Mouse (Mus musculus) liver, postnatal 0 days (tissue): Measurements from ENCODE around the gene Txndc15. TPM values are rescaled to one million over a fixed set of nuclear protein-coding genes. Genes with fewer than 3 reads are reported as not detected.
A peak's percentile ranks its signal among the peaks of the same experiment; 100 is the strongest.

Experiments used
- ATAC-seq: fragments of 200-750 bp; cut with Nextera tagmentation; 2 replicates; pipeline ENCODE4 v1.8.0; 2017; ENCODE audit warnings: mild to moderate bottlenecking, moderate library complexity
- DNase-seq: peaks from one replicate; pipeline ENCODE4 v3.0.0-alpha.2; 2016
- H3K27ac ChIP-seq: fragments of 300-500 bp; sonication (generic); 2 replicates; pipeline ENCODE4 v1.5.1; 2014; ENCODE audit warnings: antibody characterized with exemption, moderate library complexity, mild to moderate bottlenecking, low read depth
- H3K27me3 ChIP-seq: fragments of 300-500 bp; sonication (generic); 2 replicates; pipeline ENCODE4 v1.6.1; 2014; ENCODE audit warnings: low read length, control low read depth, mixed read lengths; ENCODE audit not compliant: insufficient read depth
- H3K36me3 ChIP-seq: fragments of 300-500 bp; sonication (generic); replicated peaks from 2 replicates; pipeline ENCODE4 v1.6.1; 2014; ENCODE audit warnings: mild to moderate bottlenecking, control low read depth, low read length, moderate library complexity, mixed read lengths; ENCODE audit not compliant: insufficient read depth
- H3K4me1 ChIP-seq: fragments of 300-500 bp; sonication (generic); 2 replicates; pipeline ENCODE4 v1.6.1; 2014; ENCODE audit warnings: antibody characterized with exemption, mild to moderate bottlenecking, control low read depth; ENCODE audit not compliant: insufficient read depth
- H3K4me2 ChIP-seq: fragments of 300-500 bp; sonication (generic); 2 replicates; pipeline ENCODE4 v1.6.1; 2014; ENCODE audit warnings: low read depth, mild to moderate bottlenecking, low read length, moderate library complexity, mixed read lengths
- H3K4me3 ChIP-seq: fragments of 300-500 bp; sonication (generic); 2 replicates; pipeline ENCODE4 v1.5.1; 2014; ENCODE audit warnings: low read depth, low read length
- H3K9ac ChIP-seq: fragments of 300-500 bp; sonication (generic); replicated peaks from 2 replicates; pipeline ENCODE4 v1.6.1; 2014; ENCODE audit warnings: mild to moderate bottlenecking, moderate library complexity
- H3K9me3 ChIP-seq: fragments of 300-500 bp; sonication (generic); 2 replicates; pipeline ENCODE4 v1.6.1; 2016; ENCODE audit warnings: mild to moderate bottlenecking, control low read depth, low read length, mixed read lengths
- CTCF ChIP-seq: sonication (generic); IDR thresholded peaks from 2 replicates; pipeline ENCODE4 v1.5.1; 2016; ENCODE audit warnings: antibody characterized with exemption, low read depth
- EP300 ChIP-seq: IDR thresholded peaks from 2 replicates; pipeline ENCODE4 v1.6.1; 2016; ENCODE audit warnings: antibody characterized with exemption, low read depth, mild to moderate bottlenecking
- WGBS: fragments of 180-500 bp; shearing (Covaris S2); extraction: QIAGEN DNeasy Blood & Tissue Kit; methylation state at CpG from one replicate; pipeline ENCODE4 v1.1.7; 2014; ENCODE audit not compliant: insufficient replicate concordance; 5-methylcytosine and 5-hydroxymethylcytosine counted together
- polyA plus RNA-seq: library from polyadenylated mRNA; unstranded; fragments of >200 nt; fragmentation: Nextera tagmentation; extraction: Ambion mirVana; gene quantifications from 2 replicates; pipeline ENCODE4 v1.2.1, GENCODE M21; 2015

Gene Txndc15
- polyA plus RNA-seq, 1 experiment from 2014 or later, result 44.9 TPM

GRCm38 (mm10) chr13:55726598-55727119 lies 12.2 kb downstream of the Txndc15 start:
- DNase-seq, result no peak

GRCm38 (mm10) chr13:55727120-55727838 lies 12.8 kb downstream of the Txndc15 start, which contains the start of gene Pcbd2:
Gene Pcbd2, plus strand, starts transcription at chr13:55727368.
- peak within 1 kb of the TSS; percentile 82 for H3K9ac ChIP-seq
- no peaks in the 10 kb centered on the region for H3K27me3 ChIP-seq
- H3K9me3 ChIP-seq, result no peaks in the 10 kb centered on the region

More at GRCm38 (mm10) chr13:55726598-55727119, 12.2 kb downstream of the Txndc15 start:
- no peak; the same call in 1 of the 2 replicates for ATAC-seq
- Histone ChIP-seq H3K9ac (peak overlapping the region; percentile 82), H3K36me3 (peaks cover 17% of the 10 kb centered on the region), H3K9me3 (no peaks in the 10 kb centered on the region), H3K4me2 (peak overlapping the region; percentile 77), H3K27me3 (no peaks in the 10 kb centered on the region), H3K4me3 (peak overlapping the region; percentile 62), H3K27ac (peak overlapping the region; percentile 95), H3K4me1 (no peaks in the 10 kb centered on the region)
- TF ChIP-seq CTCF (peak; percentile 22), EP300 (no peak)
- WGBS, result 3% methylated on average over 4 of the region's 4 CpGs

GRCm38 (mm10) chr13:55727839-55728238 lies 13.4 kb downstream of the Txndc15 start:
- WGBS, result 1% methylated on average over 19 of the region's 19 CpGs
- peaks cover 15% of the 10 kb centered on the region; the same call in 1 of the 2 replicates for H3K36me3 ChIP-seq
- no peaks in the 10 kb centered on the region for H3K27me3 ChIP-seq
- H3K27ac ChIP-seq, result peak overlapping the region; percentile 95
- peak overlapping the region; percentile 62 for H3K4me3 ChIP-seq
- H3K4me1 ChIP-seq, result no peaks in the 10 kb centered on the region
- H3K4me2 ChIP-seq, result peak overlapping the region; percentile 77
- peak; percentile 69 for DNase-seq
- TF ChIP-seq EP300, result no peak
- TF ChIP-seq CTCF, result peak; percentile 76
- H3K9me3 ChIP-seq, result no peaks in the 10 kb centered on the region
- peak; percentile 74 for ATAC-seq
- H3K9ac ChIP-seq, result peak overlapping the region; percentile 82

More at GRCm38 (mm10) chr13:55727120-55727838, 12.8 kb downstream of the Txndc15 start, which contains the start of gene Pcbd2:
- peaks cover 15% of the 10 kb centered on the region; the same call in 1 of the 2 replicates for H3K36me3 ChIP-seq
- H3K4me3 ChIP-seq, result peak within 1 kb of the TSS; percentile 62
- peak within 1 kb of the TSS; percentile 77 for H3K4me2 ChIP-seq
- H3K4me1 ChIP-seq, result no peaks in the 10 kb centered on the region
- TF ChIP-seq CTCF (no peak), EP300 (no peak)
- peak; percentile 92 for ATAC-seq
- 1% methylated on average over 54 of the region's 73 CpGs for WGBS
- peak within 1 kb of the TSS; percentile 95 for H3K27ac ChIP-seq
- DNase-seq, result peak; percentile 92

- H3K4me1 ChIP-seq, result no peaks in the 10 kb centered on the region
- no peaks in the 10 kb centered on the region for H3K27me3 ChIP-seq
- DNase-seq, result no peak
- H3K9ac ChIP-seq, result no peak overlapping the region
- no peak for TF ChIP-seq CTCF
- no peak for TF ChIP-seq EP300
- 0 out of 2 replicates have a peak, but pooled peaks cover 3% of the 10 kb centered on the region for H3K36me3 ChIP-seq
- 89% methylated on average over 7 of the region's 7 CpGs for WGBS
- no peak overlapping the region for H3K4me2 ChIP-seq
- H3K4me3 ChIP-seq, result no peak overlapping the region
- no peak for ATAC-seq
- H3K9me3 ChIP-seq, result no peaks in the 10 kb centered on the region
- no peak overlapping the region for H3K27ac ChIP-seq
These were observed 16.3 kb downstream of the Txndc15 start for GRCm38 (mm10) chr13:55730716-55731115.

- TF ChIP-seq CTCF, result no peak
- TF ChIP-seq EP300, result no peak
- no peak overlapping the region for H3K4me2 ChIP-seq
- no peaks in the 10 kb centered on the region for H3K27me3 ChIP-seq
- H3K27ac ChIP-seq, result no peak overlapping the region
- DNase-seq (no peak), ATAC-seq (0 out of 2 replicates have a peak, but pooled peaks have one; percentile 6)
- no peaks in the 10 kb centered on the region for H3K36me3 ChIP-seq
- WGBS, result 67% methylated on average over 2 of the region's 2 CpGs
- H3K4me1 ChIP-seq, result no peaks in the 10 kb centered on the region
- no peak overlapping the region for H3K4me3 ChIP-seq
- H3K9ac ChIP-seq, result no peak overlapping the region
- no peaks in the 10 kb centered on the region for H3K9me3 ChIP-seq
These were observed 17.7 kb downstream of the Txndc15 start for GRCm38 (mm10) chr13:55732121-55732520.
